In the genomic region with DNA sequence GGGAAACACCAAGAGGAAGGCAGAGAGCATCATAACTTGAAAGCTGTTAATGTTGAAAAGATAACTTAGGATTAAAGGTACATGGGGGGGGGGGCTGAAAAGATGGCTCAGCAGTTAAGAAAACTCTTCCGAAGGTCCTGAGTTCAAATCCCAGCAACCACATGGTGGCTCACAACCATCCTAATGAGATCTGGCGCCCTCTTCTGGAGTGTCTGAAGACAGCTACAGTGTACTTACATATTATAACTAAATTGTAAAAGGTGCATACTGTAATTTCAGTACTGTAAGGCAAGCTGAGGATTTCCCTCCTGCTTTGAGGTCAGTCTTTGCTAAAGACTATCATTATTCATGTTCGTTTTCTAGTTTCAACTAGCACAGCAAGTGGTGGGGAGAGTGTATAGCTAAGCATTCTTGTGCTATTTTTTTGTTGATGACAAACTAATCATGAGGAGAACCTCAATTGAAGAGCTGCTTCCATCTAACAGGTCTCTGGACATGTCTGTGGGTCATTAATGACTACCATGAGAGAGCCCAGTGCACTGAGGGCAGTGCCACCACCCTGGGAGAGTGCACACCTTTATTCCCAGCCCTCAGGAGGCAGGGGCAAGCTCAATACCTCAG, we compare ENCODE assay signal across 8 mouse cellular contexts. TPM values are rescaled to one million over a fixed set of nuclear protein-coding genes. Genes with fewer than 3 reads are reported as not detected.
DNase-seq lines count a peak whose midpoint lies in the region; ATAC-seq and TF ChIP-seq lines count a peak whose summit lies in the region.

No protein-coding gene starts in this region.

- no peak for TF ChIP-seq POLR2A in testis, adult 2 months (IDR thresholded peaks at IDR 0.05; ENCODE audit: control insufficient read depth, low read depth, low read length)

- peak overlapping the region; percentile 83; the same call in 1 of the 2 replicates for H3K9ac ChIP-seq in intestine, embryonic 16.5 days (ENCODE audit: low read depth, low read length)
- H3K9ac ChIP-seq in midbrain, embryonic 16.5 days (ENCODE audit: low read depth, low read length), result peak overlapping the region; percentile 63

- TF ChIP-seq CTCF in testis, adult 2 months (IDR thresholded peaks at IDR 0.05; ENCODE audit: control insufficient read depth, insufficient read depth, insufficient replicate concordance, low read depth, low read length), result no peak

- H3K4me1 ChIP-seq in testis, adult 2 months (ENCODE audit: control insufficient read depth, insufficient read depth, low read length), result peaks cover 14% of the 10 kb centered on the region
- H3K4me1 ChIP-seq in embryonic facial prominence, embryonic 10.5 days, result peaks cover 28% of the 10 kb centered on the region
- peaks cover 22% of the 10 kb centered on the region for H3K4me1 ChIP-seq in intestine, embryonic 16.5 days (ENCODE audit: control insufficient read depth, insufficient read depth, low read length)
- H3K4me1 ChIP-seq in midbrain, embryonic 16.5 days (ENCODE audit: control insufficient read depth, insufficient read depth, low read length), result peaks cover 32% of the 10 kb centered on the region

- ATAC-seq in intestine, embryonic 16.5 days, result no peak
- no peak for ATAC-seq in midbrain, embryonic 16.5 days

- DNase-seq in testis, postnatal 14 days (ENCODE audit: low spot score), result no peak
- DNase-seq in embryonic facial prominence, embryonic 10.5 days (ENCODE audit: low spot score), result peak; percentile 22
- no peak for DNase-seq in cerebellum, adult 11 months
- DNase-seq in cerebellum, adult 8-10 months, result no peak
- DNase-seq in cerebellum, adult 18-20 months, result no peak

- no peaks in the 10 kb centered on the region for H3K9me3 ChIP-seq in embryonic facial prominence, embryonic 10.5 days
- no peaks in the 10 kb centered on the region for H3K9me3 ChIP-seq in intestine, embryonic 16.5 days (ENCODE audit: control insufficient read depth, low read length)
- H3K9me3 ChIP-seq in midbrain, embryonic 16.5 days (replicated peaks; ENCODE audit: control insufficient read depth, low read length, poor library complexity, severe bottlenecking), result no peaks in the 10 kb centered on the region

- H3K4me2 ChIP-seq in intestine, embryonic 16.5 days (ENCODE audit: low read depth, low read length), result peak overlapping the region; percentile 82; the same call in 1 of the 2 replicates
- peak overlapping the region; percentile 63 for H3K4me2 ChIP-seq in midbrain, embryonic 16.5 days (ENCODE audit: low read length)

- H3K36me3 ChIP-seq in testis, adult 2 months (ENCODE audit: control insufficient read depth, insufficient read depth, low read length), result no peaks in the 10 kb centered on the region
- peaks cover 44% of the 10 kb centered on the region for H3K36me3 ChIP-seq in embryonic facial prominence, embryonic 10.5 days (replicated peaks)
- H3K36me3 ChIP-seq in intestine, embryonic 16.5 days (ENCODE audit: control insufficient read depth, insufficient read depth, low read length), result 0 out of 2 replicates have a peak, but pooled peaks cover 3% of the 10 kb centered on the region
- no peaks in the 10 kb centered on the region for H3K36me3 ChIP-seq in midbrain, embryonic 16.5 days (ENCODE audit: control insufficient read depth, insufficient read depth, low read length)

- H3K27ac ChIP-seq in testis, adult 2 months (ENCODE audit: control insufficient read depth, insufficient read depth, low read depth, low read length), result no peak overlapping the region
- peak overlapping the region; percentile 95 for H3K27ac ChIP-seq in embryonic facial prominence, embryonic 10.5 days (replicated peaks)
- 0 out of 2 replicates have a peak overlapping the region, but pooled peaks have one; percentile 85 for H3K27ac ChIP-seq in intestine, embryonic 16.5 days (ENCODE audit: low read length)
- H3K27ac ChIP-seq in midbrain, embryonic 16.5 days (ENCODE audit: low read length), result peak overlapping the region; percentile 91

- peak overlapping the region; percentile 98 for H3K4me3 ChIP-seq in testis, adult 2 months (ENCODE audit: control insufficient read depth, low read depth, low read length)
- H3K4me3 ChIP-seq in embryonic facial prominence, embryonic 10.5 days, result peak overlapping the region; percentile 96
- H3K4me3 ChIP-seq in intestine, embryonic 16.5 days (ENCODE audit: low read length), result peak overlapping the region; percentile 87; the same call in 1 of the 2 replicates
- H3K4me3 ChIP-seq in midbrain, embryonic 16.5 days (ENCODE audit: low read depth, low read length), result peak overlapping the region; percentile 89; the same call in 1 of the 2 replicates

- WGBS in embryonic facial prominence, embryonic 10.5 days, result 64% methylated on average over 3 of the region's 3 CpGs
- WGBS in intestine, embryonic 16.5 days, result 78% methylated on average over 3 of the region's 3 CpGs
- 62% methylated on average over 3 of the region's 3 CpGs for WGBS in midbrain, embryonic 16.5 days

- H3K27me3 ChIP-seq in testis, adult 2 months (ENCODE audit: control insufficient read depth, insufficient read depth, low read length), result no peaks in the 10 kb centered on the region
- H3K27me3 ChIP-seq in embryonic facial prominence, embryonic 10.5 days (replicated peaks; ENCODE audit: low read depth, poor library complexity, severe bottlenecking), result no peaks in the 10 kb centered on the region
- H3K27me3 ChIP-seq in intestine, embryonic 16.5 days (replicated peaks; ENCODE audit: control insufficient read depth, insufficient read depth, low read length), result no peaks in the 10 kb centered on the region
- H3K27me3 ChIP-seq in midbrain, embryonic 16.5 days (ENCODE audit: control insufficient read depth, insufficient read depth, low read depth, low read length), result no peaks in the 10 kb centered on the region

RNA-seq across cellular contexts. Expression of gene Snrpg, which starts 0.9 kb away (rescaled TPM):
- polyA plus RNA-seq in testis, adult 2 months (2012; rRNA removed), result 68.3 and 87.3 TPM in 2 replicates
- polyA plus RNA-seq in embryonic facial prominence, embryonic 10.5 days (2016; fragmentation: Nextera tagmentation; extraction: Ambion mirVana), result 902 and 949 TPM in 2 replicates
- 393 and 465 TPM in 2 replicates for polyA plus RNA-seq in intestine, embryonic 16.5 days (2015; fragmentation: Nextera tagmentation; extraction: Ambion mirVana)
- 280 and 327 TPM in 2 replicates for polyA plus RNA-seq in midbrain, embryonic 16.5 days (2015; fragmentation: Nextera tagmentation; extraction: Ambion mirVana)

RNA-seq across cellular contexts. Expression of gene Fam136a, which starts 4.8 kb away (rescaled TPM):
- polyA plus RNA-seq in testis, adult 2 months (2012; rRNA removed), result 13.4 and 16.4 TPM in 2 replicates
- 191 and 201 TPM in 2 replicates for polyA plus RNA-seq in embryonic facial prominence, embryonic 10.5 days (2016; fragmentation: Nextera tagmentation; extraction: Ambion mirVana)
- 163 and 176 TPM in 2 replicates for polyA plus RNA-seq in intestine, embryonic 16.5 days (2015; fragmentation: Nextera tagmentation; extraction: Ambion mirVana)
- polyA plus RNA-seq in midbrain, embryonic 16.5 days (2015; fragmentation: Nextera tagmentation; extraction: Ambion mirVana), result 120 and 124 TPM in 2 replicates

RNA-seq across cellular contexts. Expression of gene Pcyox1, which starts 26.8 kb away (rescaled TPM):
- 4.8 and 5.0 TPM in 2 replicates for polyA plus RNA-seq in testis, adult 2 months (2012; rRNA removed)
- polyA plus RNA-seq in embryonic facial prominence, embryonic 10.5 days (2016; fragmentation: Nextera tagmentation; extraction: Ambion mirVana), result 68.2 and 73.0 TPM in 2 replicates
- polyA plus RNA-seq in intestine, embryonic 16.5 days (2015; fragmentation: Nextera tagmentation; extraction: Ambion mirVana), result 76.7 and 77.2 TPM in 2 replicates
- 93.6 and 100 TPM in 2 replicates for polyA plus RNA-seq in midbrain, embryonic 16.5 days (2015; fragmentation: Nextera tagmentation; extraction: Ambion mirVana)

RNA-seq across cellular contexts. Expression of gene Tia1, which starts 33.8 kb away (rescaled TPM):
- polyA plus RNA-seq in testis, adult 2 months (2012; rRNA removed), result 9.0 and 9.7 TPM in 2 replicates
- 214 and 222 TPM in 2 replicates for polyA plus RNA-seq in embryonic facial prominence, embryonic 10.5 days (2016; fragmentation: Nextera tagmentation; extraction: Ambion mirVana)
- 97.9 and 110 TPM in 2 replicates for polyA plus RNA-seq in intestine, embryonic 16.5 days (2015; fragmentation: Nextera tagmentation; extraction: Ambion mirVana)
- polyA plus RNA-seq in midbrain, embryonic 16.5 days (2015; fragmentation: Nextera tagmentation; extraction: Ambion mirVana), result 313 and 356 TPM in 2 replicates

RNA-seq across cellular contexts. Expression of gene Gm44790, which starts 56.3 kb away (rescaled TPM):
- polyA plus RNA-seq in testis, adult 2 months (2012; rRNA removed), result 2.8 and 3.1 TPM in 2 replicates
- 0.69 and 2.5 TPM in 2 replicates for polyA plus RNA-seq in embryonic facial prominence, embryonic 10.5 days (2016; fragmentation: Nextera tagmentation; extraction: Ambion mirVana)
- polyA plus RNA-seq in intestine, embryonic 16.5 days (2015; fragmentation: Nextera tagmentation; extraction: Ambion mirVana), result not detected in 2 replicates
- 0.47 TPM in 1 of 2 replicates, not detected in the other for polyA plus RNA-seq in midbrain, embryonic 16.5 days (2015; fragmentation: Nextera tagmentation; extraction: Ambion mirVana)

Comparison
In these comparisons a context has a peak if more than half of its experiments do, and no peak if none do; other contexts are left out.
1. RNA of gene Pcyox1, which starts 26.8 kb away (polyA plus RNA-seq): 93.6 to 100 TPM in midbrain, embryonic 16.5 days, 76.7 to 77.2 TPM in intestine, embryonic 16.5 days and 68.2 to 73.0 TPM in embryonic facial prominence, embryonic 10.5 days; 4.8 to 5.0 TPM in testis, adult 2 months; every median in the first group is over 10 times any median in the second.
2. Peak in every context shown above with its lines, with median percentiles within 50 percentile points of each other: H3K4me3 ChIP-seq.